Mouse (Mus musculus): Measurements from ENCODE around the gene Irf9.

DNA sequence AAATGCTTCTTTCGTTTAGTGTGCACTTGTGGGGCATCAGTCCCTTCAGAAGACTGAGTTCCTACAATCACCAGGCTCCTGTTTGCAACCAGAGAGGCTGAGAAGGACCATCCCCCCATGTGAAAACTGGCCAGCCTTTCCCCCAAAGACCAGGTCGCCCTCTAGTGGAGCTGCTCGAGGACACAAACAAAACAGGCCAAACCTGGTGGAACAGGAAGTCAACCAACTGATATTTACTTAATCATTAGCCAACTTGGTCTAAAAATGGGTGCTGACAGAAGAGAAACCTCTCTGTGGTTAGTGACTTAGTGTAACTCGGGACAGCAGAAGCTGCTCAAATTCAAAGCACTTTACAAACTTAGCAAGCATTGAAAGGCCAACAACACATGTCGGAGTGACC is 46.4 kb upstream of the Irf9 start:
- peak; percentile 47; the same call in 1 of the 2 replicates for TF ChIP-seq POLR2A (IDR thresholded peaks at IDR 0.05; ENCODE audit: low read depth, low read length)
- no peak for TF ChIP-seq RCOR1 (conservative IDR thresholded peaks at IDR 0.05; ENCODE audit: low read depth, low read length)
- peak; percentile 48 to 96; a peak in 3 of 4 replicates for TF ChIP-seq CTCF (conservative IDR thresholded peaks at IDR 0.05 in 1 of 2, IDR thresholded peaks at IDR 0.05 in 1 of 2; ENCODE audit: low read depth in 2 of 2, low read length in 2 of 2)
- TF ChIP-seq EP300 (IDR thresholded peaks at IDR 0.05; ENCODE audit: low read length): peak; percentile 65
- TF ChIP-seq CHD1 (IDR thresholded peaks at IDR 0.05; ENCODE audit: low read depth, low read length): no peak

Measured in CH12.LX (cell line).